18 mouse cellular contexts compared by ENCODE assay signal in the genomic region with DNA sequence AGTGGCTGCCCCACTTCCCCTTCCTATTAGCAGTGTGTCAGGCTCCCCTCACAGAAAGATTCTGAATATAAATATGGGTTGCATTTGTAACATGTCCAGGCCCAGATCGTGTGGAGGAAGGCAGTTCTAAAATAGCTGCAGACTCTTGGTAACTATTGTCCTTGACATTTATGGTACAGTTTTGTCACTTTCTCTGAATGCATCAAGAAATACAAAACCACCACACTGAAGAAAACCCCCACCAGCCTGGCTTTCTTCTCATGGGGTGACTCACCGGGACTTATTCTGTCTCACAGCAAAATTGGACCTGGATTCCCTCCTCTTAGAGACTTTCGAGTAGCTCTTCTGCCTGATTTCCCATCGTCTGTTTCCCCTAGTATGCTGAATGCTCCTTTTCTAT.
DNase-seq lines count a peak whose midpoint lies in the region; ATAC-seq and TF ChIP-seq lines count a peak whose summit lies in the region.
"Had no signal": no experiment of that assay in that cellular context is flagged by ENCODE, and none has a peak within 500 bp of the region (broad histone marks: within the 10 kb centered on the region; RNA-seq: fewer than 3 reads in every experiment).

No protein-coding gene starts in this region.

- intact Hi-C loops in left cerebral cortex, adult 2 months (cut with DNase I), result loop anchor here (1.0 to 10.0 kb wide), 3 partner anchors 99 to 857 kb away; no protein-coding TSS in a partner anchor

- no peaks in the 10 kb centered on the region for H3K36me3 ChIP-seq in heart, embryonic 12.5 days
- H3K36me3 ChIP-seq: forebrain, embryonic 15.5 days; G1E; heart, embryonic 10.5 days; liver, embryonic 13.5 days; neural tube, embryonic 12.5 days had no signal

- no peaks in the 10 kb centered on the region for H3K27me3 ChIP-seq in heart, embryonic 12.5 days (replicated peaks)
- H3K27me3 ChIP-seq: forebrain, embryonic 15.5 days; liver, embryonic 13.5 days; neural tube, embryonic 12.5 days had no signal

- 68% methylated on average over 4 of the region's 4 CpGs for WGBS in heart, embryonic 12.5 days

- no peak for ATAC-seq in heart, embryonic 12.5 days (ENCODE audit: insufficient number of reproducible peaks, low FRiP score)
- no peak for ATAC-seq in cerebellum, adult (ENCODE audit: insufficient number of reproducible peaks, low FRiP score, low TSS enrichment)
- ATAC-seq: inflammation-experienced regulatory T-cells, adult 6 months; midbrain, embryonic 16.5 days had no signal

- peak; percentile 62 for DNase-seq in right cerebral cortex, adult 18-20 months
- no peak for DNase-seq in right cerebral cortex, postnatal 4 days
- DNase-seq in layer of hippocampus, adult 11-12 months (ENCODE audit: low spot score), result peak; percentile 27
- DNase-seq in left cerebral cortex, adult 2 months (ENCODE audit: extremely low spot score in 1 of 2, low spot score in 2 of 2), result peak; percentile 19 to 24
- DNase-seq in cerebellum, adult 9-11 months, result no peak
- DNase-seq: adrenal gland, adult 8-10 months; cerebellum, adult 9-10 months; gastrocnemius, postnatal 25 days; liver, embryonic 13.5 days; thymus, postnatal 36 days had no signal

- no peaks in the 10 kb centered on the region for H3K4me1 ChIP-seq in heart, embryonic 12.5 days (replicated peaks)
- H3K4me1 ChIP-seq: heart, embryonic 10.5 days; liver, embryonic 13.5 days; neural tube, embryonic 12.5 days had no signal

- no peak overlapping the region for H3K9ac ChIP-seq in heart, embryonic 12.5 days
- H3K9ac ChIP-seq: forebrain, embryonic 15.5 days; liver, embryonic 13.5 days; neural tube, embryonic 12.5 days had no signal

- H3K9me3 ChIP-seq in heart, embryonic 12.5 days (replicated peaks), result no peaks in the 10 kb centered on the region
- H3K9me3 ChIP-seq: forebrain, embryonic 15.5 days; heart, embryonic 10.5 days; liver, embryonic 13.5 days; neural tube, embryonic 12.5 days had no signal

- H3K4me2 ChIP-seq in heart, embryonic 12.5 days, result no peak overlapping the region
- H3K4me2 ChIP-seq: forebrain, embryonic 15.5 days; liver, embryonic 13.5 days; neural tube, embryonic 12.5 days had no signal

- no peak overlapping the region for H3K4me3 ChIP-seq in left cerebral cortex, adult 2 months
- no peak overlapping the region for H3K4me3 ChIP-seq in heart, embryonic 12.5 days
- H3K4me3 ChIP-seq: forebrain, embryonic 15.5 days; heart, embryonic 10.5 days; liver, embryonic 13.5 days; neural tube, embryonic 12.5 days had no signal

- peak overlapping the region; percentile 42 for H3K27ac ChIP-seq in left cerebral cortex, adult 2 months
- H3K27ac ChIP-seq in heart, embryonic 12.5 days (ENCODE audit: poor library complexity, severe bottlenecking), result no peak overlapping the region
- H3K27ac ChIP-seq: forebrain, embryonic 15.5 days; heart, embryonic 10.5 days; liver, embryonic 13.5 days; neural tube, embryonic 12.5 days had no signal

- no peak for TF ChIP-seq CTCF in left cerebral cortex, adult 2 months (IDR thresholded peaks at IDR 0.05)

Comparison
In these comparisons a context has a peak if more than half of its experiments do, and no peak if none do; other contexts are left out.
1. DNase-seq: peak in right cerebral cortex, adult 18-20 months (single experiment), layer of hippocampus, adult 11-12 months (single experiment) and left cerebral cortex, adult 2 months (2 of 2); none in right cerebral cortex, postnatal 4 days (single experiment) and cerebellum, adult 9-11 months (single experiment).